Mouse (Mus musculus) R1 (cell line): ENCODE data around the gene Zfp335.

ENCODE experiments used
- DNase-seq: peaks from one replicate; pipeline ENCODE4 v3.0.0-alpha.2; 2018; ENCODE audit warnings: low read depth, low spot score

Zfp335 gene

DNA sequence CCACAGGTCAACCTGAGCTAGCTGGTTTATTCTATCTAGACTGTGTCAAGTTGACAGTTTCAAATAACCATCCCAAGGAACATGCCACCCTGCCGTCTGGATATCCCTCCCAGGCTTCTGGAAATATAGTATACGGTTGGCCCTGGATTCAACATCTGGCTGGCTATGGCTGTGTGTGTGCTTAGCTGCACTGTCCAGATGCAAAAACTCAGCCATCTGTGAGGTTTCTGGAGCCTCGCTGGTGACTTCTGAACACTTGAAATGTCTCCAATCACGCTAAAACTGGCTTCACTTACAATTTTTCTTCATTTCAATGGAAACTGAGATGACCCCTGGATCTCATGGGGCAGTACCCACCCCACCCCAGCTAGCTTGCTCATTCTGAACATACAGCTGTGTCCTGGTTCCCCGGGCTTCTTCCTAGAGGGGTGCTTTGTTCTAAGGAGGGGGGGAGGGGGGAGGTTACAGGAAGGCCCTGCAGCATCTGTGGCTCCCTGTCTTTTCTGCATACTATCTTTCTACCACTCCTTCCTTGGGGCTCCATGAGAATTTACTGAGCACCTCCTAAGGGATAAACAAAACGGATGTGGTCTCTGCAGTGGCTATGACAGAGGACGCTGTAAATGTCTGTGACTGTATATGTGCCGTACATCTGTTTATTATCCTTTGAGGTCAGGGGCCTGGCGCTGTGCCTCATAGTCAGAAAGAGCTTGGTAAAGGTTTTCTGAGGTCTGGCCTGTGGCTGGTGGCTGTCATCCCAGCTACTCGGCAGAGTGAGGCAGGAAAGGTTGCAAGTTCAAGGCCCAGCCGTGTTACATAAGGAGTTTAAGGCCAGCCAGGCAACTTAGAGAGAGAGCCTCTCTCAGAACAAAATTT lies 19.4 kb upstream of the Zfp335 start:
- no peak for DNase-seq

DNA sequence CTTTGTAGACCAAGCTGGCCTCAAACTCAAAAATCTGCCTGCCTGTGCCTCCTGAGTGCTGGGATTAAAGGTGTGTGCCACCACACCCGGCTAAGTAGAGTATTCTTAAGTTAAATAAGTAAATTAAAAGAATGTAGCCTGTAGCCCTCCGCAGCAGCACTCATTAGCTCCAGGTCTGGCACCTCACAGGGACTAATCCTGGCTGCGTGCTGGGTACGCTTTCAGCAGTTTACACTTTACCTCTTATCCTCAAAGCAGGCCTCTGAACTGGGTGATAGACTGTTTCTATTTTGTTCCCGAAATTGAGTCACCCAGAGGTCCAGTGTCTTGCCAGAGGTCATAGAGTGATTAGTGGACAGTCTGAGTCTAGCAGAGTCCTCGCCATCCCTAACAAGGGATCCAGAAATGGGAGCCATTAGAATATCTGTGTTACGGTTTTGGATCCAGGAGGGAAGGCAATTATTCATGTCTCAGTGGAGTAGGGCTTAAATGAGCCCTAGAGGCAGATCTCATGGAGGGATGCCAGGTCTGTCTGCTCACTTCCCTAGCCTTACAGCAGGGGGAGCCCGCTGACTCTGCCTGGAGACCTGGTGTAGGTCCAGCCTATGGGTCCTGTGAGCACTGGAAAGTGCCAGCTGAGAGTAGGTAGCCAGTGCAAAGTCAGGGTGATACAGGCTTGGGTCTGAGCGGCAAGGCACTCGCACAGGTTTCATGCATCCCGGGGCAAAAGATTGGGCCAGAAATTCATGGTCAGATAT lies 12.7 kb upstream of the Zfp335 start:
- peak; percentile 78 for DNase-seq

DNA sequence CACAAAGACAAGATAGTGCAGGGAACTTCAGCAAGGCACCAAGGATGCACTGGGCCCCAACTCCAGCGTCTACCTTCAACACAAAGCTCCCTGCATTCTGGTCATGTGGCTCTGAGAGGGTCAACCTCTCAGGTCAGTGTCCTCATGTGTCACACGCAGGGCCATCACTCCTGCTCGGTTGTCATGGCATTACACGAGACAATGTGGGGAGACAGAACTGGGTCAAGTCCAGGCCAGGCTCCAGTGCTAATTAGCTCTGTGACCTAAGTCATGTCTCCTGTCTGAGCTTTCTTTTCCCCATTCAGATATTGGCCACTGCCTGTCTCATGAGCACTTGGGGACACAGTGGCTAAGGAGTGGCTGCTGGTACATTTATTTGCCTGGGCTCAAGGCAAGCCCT lies 11.7 kb upstream of the Zfp335 start:
- no peak for DNase-seq

DNA sequence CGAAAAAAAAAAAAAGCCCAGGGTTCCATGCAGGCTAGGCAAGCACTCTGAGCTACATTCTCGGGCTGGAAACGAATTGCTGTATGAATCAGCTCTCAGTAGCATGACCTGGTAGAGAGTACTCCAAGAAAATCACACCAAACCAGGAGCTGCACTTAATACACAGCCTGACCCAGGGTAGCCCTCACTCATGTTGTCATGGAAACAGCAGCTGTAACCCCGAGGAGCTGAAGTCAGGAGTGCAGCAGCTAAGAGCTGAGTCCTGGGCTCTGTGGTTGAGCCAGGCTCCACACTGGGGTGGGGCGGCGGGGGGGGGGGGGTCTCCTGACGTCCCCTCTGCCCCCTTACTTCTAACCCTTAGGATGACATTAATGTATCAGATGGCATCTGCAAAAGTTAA lies 10.4 kb upstream of the Zfp335 start:
- DNase-seq: peak; percentile 65

DNA sequence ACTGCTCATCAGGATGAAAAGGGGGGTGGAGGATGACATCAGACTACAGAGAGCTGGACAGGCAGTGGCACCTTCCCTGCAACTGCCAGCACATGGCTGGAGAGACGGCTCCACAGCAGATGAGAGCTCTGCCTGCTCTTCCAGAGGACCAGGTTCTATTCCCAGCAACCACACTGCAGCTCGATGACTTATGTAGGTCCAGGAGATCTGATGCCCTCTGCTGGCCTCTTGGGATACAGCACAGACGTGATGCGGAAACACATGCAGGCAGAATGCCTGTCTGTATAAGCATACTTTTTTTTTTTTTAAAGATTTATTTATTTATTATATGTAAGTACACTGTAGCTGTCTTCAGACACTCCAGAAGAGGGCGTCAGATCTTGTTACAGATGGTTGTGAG lies 6.8 kb upstream of the Zfp335 start:
- DNase-seq: peak; percentile 82

DNA sequence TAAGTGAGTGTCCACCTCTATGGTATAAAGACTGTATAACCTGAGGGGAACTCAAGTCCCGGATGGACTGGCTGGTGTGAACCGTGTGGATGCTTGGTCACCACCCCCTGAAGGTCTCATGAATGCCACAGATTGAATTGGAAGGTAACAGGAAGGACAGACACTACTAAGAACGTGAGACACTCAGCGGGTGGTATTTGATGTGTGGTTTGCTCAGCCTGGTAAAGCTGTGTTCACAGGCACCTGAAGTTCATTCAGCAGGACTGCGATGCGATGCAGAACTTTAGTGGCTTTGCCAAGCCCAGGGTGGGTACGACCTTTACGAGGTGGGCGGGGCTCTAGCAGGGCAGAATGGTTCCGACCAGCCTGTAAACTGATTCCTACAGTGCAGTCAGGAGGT lies 5.8 kb upstream of the Zfp335 start:
- peak; percentile 80 for DNase-seq

DNA sequence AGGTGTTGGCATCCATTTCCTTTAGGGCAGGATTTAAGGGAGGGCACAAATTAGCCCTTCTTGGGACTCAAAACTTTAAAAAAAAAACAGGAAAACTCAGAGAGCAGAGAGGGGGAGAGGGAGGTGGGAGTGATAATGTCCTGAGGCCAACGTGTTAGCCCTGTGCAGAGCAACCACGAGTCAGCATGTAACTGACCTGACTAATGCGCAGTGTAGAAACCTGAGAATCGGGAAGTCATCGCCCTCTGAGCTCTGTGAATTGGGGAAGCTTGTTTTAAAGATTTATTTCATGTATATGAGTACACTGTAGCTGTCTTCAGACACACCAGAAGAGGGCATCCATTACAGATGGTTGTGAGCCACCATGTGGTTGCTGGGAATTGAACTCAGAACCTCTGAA lies 5.3 kb upstream of the Zfp335 start:
- peak; percentile 28 for DNase-seq

DNA sequence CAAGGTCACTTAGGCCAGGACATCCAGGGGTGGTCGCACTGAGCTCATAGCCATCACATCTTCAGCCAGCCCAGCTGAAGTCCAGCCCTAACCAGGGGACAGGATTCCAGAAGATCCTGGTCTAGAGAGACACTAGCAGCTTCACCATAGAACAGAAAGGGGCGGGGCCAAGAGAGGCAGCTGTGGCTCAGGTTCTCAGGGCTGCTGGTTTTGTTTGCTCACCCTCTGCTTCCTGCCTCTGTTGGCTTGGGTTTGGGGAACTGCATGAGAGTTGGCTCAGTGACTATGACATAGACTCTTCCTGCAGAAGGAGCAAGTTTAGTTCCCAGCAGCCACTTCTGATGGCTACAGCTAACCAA lies 1.9 kb upstream of the Zfp335 start:
- peak; percentile 67 for DNase-seq

DNA sequence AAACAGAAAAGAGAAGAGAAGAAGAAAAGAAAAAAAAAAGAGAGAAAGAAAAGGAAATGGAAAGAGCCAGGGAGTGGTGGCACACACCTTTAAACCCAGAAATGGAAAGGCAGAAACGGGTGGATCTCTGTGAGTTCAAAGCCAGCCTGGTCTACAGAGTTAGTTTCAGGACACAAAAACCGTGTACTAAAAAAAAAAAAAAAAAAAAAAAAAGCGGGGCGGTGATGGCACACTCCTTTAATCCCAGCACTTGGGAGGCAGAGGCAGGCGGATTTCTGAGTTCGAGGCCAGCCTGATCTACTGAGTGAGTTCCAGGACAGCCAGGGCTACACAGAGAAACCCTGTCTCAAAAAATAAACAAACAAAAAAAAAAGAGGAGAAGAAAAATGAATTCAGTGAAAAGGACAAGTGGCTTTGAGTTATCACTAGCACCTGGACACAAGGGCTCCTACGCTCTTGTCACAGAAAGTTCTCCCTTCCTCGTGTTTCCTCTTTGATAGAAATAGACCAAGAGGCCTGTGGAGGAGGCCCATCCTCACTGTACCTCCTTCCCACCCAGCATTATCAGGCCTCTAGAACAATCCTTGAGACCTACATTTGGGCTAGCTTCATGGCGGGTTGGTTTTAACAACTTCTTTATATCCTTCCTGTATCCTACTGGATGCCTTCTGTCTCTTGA lies 1.3 kb upstream of the Zfp335 start:
- DNase-seq: no peak

DNA sequence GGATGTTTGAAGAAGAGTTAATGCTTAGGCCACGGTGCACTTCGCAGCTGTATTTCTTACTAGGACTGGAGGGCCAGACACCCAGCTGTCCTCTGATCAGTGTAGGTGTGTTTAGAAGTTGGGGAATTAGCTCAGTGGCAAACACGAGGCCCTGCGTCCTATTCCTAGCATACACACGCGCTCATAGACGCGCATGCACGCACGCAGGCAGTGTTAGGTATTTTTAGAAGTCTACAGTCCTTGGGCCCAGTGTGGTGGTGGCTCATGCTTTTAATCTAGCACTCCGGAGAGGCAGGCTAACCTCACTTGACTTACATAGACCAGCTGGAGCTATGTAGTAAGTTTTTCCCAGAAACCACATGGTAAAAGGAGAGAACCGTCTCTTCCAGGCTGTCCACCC lies 594 bp upstream of the Zfp335 start:
- no peak for DNase-seq

DNA sequence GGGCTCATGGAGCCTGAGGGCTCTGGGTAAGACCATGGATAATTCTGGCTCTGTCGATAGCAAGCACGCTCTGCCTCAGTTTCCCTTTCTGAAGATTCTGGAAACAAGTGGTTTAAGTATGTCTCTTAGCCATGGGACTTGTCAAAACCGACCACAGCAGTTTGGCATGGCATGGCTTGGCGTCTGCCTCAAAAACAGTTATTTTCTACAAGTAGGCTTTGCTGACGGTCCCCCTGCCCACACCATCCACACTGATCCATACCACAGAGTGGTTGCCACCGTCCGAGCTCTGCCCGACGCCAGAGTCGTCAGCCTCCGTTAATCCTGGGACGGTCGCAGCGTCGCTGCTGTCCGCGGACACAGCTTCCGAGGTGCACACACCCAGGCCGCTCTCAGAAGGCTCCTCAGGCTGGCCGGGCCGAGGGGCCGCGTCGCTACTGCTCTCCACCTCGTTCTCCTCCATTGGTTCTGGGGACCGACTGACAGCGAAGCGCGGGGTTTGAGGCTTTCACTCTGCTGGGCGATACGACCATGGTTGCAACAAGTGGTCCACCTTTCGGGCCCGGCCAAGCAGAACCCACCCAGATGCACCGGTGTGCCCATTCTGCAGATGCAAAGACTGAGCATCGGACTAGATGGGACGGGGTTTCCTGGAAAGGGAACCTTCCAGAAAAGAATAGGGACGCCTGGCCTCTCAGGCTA lies 1.0 kb downstream of the Zfp335 start:
- DNase-seq: no peak

DNA sequence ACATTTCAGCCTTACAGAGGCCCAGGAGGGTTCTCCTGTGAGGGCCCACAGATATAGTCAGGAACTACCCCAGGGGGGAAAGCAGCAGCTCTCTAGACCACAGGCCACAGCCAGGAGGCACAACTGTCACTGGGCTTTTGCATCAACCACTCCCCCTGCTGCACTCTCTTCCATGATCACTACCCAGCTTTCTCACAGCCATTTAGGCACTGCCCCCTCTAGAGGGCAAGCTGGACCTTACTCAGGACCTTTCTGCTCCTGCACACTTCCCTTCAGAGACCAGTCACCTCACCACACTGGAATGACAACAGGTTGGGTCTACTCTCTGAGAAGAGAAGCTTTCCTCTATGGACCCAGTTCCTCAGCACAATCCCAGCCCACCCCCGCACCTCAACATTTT lies 2.0 kb downstream of the Zfp335 start:
- no peak for DNase-seq

DNA sequence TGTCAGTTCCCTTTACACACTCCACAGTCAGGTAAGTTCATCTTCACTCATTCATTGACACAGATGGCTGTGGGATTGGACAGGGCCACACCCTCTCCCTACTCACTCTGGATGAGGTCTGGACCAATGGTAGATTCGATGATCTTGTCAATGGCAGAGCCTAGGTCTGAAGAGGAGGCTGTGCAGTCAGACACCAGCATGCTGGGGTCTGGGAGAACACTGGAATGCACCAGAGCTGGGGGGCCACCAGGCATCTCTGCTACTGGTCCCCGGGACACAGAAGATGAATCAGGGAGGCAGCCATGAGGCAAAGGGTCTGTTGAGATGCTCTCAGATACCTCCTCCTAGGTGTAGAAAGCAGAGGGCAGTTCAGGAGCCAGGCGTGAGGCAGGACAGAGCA lies 2.5 kb downstream of the Zfp335 start:
- no peak for DNase-seq

DNA sequence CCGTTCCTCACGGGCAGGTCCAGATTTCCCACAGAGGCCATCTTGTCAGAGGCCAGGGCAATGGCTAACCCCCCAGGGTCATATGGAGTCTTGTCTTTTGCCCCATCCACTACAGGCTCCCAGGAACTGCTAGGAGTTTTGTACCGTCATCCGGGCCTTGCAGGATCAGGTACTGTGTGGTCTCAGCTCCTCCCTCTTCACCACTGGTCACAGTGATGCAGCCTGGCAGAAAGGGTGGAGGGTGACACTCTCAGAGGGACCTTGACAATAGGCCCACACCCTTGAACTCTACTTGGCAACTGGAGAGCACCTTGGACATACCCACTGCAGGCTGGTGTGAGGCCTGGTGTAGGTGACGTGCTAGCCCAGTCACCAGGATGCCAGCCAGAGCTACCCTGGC lies 3.5 kb downstream of the Zfp335 start:
- no peak for DNase-seq

DNA sequence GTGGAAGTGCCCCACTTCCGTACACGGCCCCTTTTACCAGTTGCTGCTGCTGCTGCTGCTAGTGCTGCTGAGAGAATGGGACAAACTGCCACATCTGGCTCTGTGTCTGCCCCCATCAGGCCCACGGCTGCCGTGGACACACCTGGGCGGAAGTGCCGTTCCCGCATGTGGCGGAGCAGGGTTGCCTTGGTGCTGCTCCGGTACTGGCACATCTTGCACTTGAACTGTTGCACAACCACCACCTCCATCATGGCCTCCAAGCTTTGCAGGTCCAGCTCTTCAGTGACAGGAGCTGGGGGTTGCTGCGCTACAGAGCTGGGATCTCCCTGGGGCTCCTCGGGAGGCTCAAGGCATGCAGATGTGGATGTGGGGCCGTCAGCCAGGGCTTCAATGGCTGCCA lies 4.0 kb downstream of the Zfp335 start:
- no peak for DNase-seq

DNA sequence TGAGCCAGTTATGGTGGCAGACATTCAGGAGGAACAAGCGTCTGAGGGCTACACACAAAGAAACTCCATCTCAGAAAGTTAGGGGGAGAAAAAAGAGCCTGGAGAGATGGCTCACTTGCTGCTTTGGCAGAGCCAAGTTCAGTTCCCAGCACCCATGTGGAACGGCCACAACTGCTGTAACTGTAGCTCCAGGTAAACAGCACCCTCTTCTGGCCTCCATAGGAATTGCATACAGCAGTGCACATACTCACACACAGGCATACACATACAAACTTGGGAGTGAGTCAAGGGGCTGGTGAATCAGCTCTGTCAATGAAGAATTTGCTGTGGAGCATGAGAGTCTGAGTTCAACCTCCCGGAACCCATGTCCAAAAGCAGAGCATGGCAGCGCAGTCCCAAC lies 5.5 kb downstream of the Zfp335 start:
- DNase-seq: peak; percentile 72

DNA sequence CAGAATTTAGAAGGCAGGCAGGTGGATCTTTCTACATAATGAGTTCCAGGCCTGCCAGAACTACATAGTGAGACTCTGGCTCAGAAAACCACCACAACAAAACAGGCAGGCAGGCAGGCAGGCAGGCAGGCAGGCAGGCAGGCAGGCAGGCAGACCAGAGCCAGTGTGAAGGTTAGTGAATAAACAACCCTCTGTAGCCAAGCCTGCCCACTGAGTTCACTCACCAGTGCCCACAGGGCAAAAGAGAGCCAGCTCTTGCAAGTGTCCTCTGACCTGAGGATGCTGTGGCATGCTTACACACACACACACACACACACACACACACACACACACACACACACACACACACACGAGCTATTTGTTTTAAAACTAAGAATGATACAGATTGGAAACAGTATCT lies 8.1 kb downstream of the Zfp335 start:
- DNase-seq: no peak

DNA sequence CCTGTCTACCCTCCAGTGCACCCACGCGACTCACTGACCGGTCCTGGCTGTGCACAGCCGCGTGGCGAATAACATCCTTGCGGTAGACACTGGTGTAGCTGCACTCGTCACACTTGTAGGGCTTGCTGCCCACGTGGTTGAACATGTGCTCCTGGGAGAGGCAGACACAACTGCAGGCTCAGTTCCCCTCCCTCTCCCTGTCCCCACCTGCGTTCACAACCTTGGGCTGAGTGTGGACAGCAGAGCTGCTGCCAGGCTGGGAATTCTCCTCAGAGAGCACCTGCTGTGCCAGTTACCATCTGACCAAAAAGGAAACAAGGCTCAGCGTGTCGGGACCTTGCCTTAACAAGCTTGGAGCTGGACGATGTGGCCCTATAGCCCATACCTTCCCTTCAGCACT lies 10.2 kb downstream of the Zfp335 start:
- no peak for DNase-seq

DNA sequence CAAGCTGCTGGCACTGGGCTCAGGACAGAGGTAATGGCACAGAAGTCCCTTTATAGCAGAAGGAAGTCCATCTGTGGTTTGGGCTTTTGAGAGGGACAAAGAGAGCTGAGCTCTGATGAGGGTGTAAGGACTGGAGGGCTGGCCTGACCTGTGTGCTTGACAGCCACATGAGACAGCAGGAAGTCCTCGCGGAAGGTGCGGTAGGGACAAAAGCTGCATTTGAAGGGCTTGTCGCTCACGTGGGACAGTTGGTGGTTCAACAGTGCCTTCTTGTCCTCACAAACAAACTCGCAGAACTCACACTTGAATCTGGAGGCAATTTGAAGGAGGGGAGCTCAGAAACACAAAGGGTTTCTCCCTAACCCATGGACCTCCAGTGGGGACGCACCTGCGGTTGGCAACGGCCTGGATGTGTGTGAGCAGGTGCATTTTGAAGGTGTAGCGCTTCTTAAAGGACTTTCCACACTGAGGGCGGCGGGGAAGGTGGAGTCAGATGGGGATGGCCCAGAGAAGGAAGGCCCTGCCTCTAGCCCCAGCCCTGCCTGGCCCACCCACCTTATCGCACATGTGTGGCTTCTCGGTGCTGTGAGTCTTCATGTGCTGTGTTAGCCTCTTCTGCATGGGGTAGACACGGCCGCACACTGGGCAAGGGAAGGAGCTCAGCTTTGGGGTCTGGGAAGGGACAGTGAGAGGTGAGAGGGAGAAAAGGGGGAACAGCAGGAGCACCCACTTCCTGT lies 11.7 kb downstream of the Zfp335 start:
- no peak for DNase-seq

DNA sequence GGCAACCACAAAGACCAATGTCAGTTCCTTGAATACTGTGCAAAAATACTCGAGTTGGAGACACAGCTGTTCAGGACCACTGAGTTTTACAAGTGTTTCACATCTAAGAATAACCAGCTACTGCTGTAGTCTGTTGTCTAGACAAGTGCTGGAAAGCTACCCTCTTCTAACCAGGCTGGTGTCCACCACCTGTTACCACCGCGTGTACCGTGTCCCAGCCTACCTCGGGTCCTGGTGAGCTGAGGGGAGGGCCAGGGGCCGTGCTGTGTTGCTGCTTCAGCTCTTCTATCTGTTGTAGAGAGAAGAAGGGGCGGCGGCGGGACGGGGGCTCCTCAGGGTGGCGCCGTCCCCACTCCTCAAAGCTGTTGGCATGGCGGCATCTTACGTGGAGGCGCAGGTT lies 12.5 kb downstream of the Zfp335 start:
- DNase-seq: no peak

DNA sequence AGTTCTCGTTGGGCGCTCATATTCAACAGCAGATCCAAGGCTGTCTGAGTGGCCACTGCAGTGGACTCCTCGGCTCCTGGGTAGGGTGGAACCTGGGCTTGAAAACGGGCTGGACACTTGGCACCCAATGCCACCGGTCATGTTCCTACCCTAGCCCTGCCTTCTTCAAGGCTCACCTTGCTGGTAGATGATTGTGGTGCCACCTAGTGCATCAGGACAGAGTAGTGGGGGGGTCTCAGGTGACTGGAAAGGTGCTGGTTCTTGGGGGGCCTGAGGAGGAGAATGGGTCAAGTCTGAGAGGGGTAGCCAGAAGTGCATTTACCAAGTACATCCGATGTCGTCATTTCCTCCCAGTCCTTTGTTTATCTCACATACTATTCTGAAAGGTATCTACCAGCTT lies 13.5 kb downstream of the Zfp335 start:
- DNase-seq: no peak
